11 mouse cellular contexts compared by ENCODE assay signal in genomic region chr9:108949967-108950728, GRCm38 (mm10). TPM values are rescaled to one million over a fixed set of nuclear protein-coding genes. Genes with fewer than 3 reads are reported as not detected.
A peak's percentile ranks its signal among the peaks of the same experiment; 100 is the strongest.
DNase-seq lines count a peak whose midpoint lies in the region; ATAC-seq and TF ChIP-seq lines count a peak whose summit lies in the region.
"Had no signal": no experiment of that assay in that cellular context is flagged by ENCODE, and none has a peak within 500 bp of the region (broad histone marks: within the 10 kb centered on the region; RNA-seq: fewer than 3 reads in every experiment).

No protein-coding gene starts in this region.

- no peak overlapping the region for H3K4me2 ChIP-seq in lung, postnatal 0 days (replicated peaks; ENCODE audit: low read depth, low read length)
- no peak overlapping the region for H3K4me2 ChIP-seq in neural tube, embryonic 15.5 days
- H3K4me2 ChIP-seq: midbrain, embryonic 12.5 days had no signal

- TF ChIP-seq CTCF in lung, postnatal 0 days (IDR thresholded peaks at IDR 0.05) = no peak
- TF ChIP-seq CTCF in lung, adult 2 months (IDR thresholded peaks at IDR 0.05; ENCODE audit: insufficient read depth, low read length) = no peak

- no peak for TF ChIP-seq EP300 in lung, postnatal 0 days (IDR thresholded peaks at IDR 0.05)

- peak overlapping the region; percentile 59 for H3K27ac ChIP-seq in lung, postnatal 0 days (ENCODE audit: low read length)
- peak overlapping the region; percentile 45 for H3K27ac ChIP-seq in neural tube, embryonic 15.5 days (replicated peaks)
- H3K27ac ChIP-seq: midbrain, embryonic 12.5 days had no signal

- H3K36me3 ChIP-seq in lung, postnatal 0 days (ENCODE audit: insufficient read depth, low read length) = peaks cover 36% of the 10 kb centered on the region
- H3K36me3 ChIP-seq in neural tube, embryonic 15.5 days = peaks cover 52% of the 10 kb centered on the region

- H3K4me1 ChIP-seq in lung, postnatal 0 days (ENCODE audit: insufficient read depth, low read depth, low read length) = no peaks in the 10 kb centered on the region
- H3K4me1 ChIP-seq in lung, adult 2 months (ENCODE audit: control insufficient read depth, insufficient read depth, low read length) = no peaks in the 10 kb centered on the region
- no peaks in the 10 kb centered on the region for H3K4me1 ChIP-seq in neural tube, embryonic 15.5 days
- H3K4me1 ChIP-seq: midbrain, embryonic 12.5 days had no signal

- H3K9ac ChIP-seq in lung, postnatal 0 days (replicated peaks; ENCODE audit: low read depth) = no peak overlapping the region
- H3K9ac ChIP-seq in neural tube, embryonic 15.5 days (replicated peaks) = no peak overlapping the region
- H3K9ac ChIP-seq: midbrain, embryonic 12.5 days had no signal

- no peak for TF ChIP-seq POLR2A in lung, adult 2 months (IDR thresholded peaks at IDR 0.05; ENCODE audit: borderline replicate concordance, extremely low read depth, low read depth, low read length)

- peak; percentile 65 for DNase-seq in gastrocnemius, adult 18-20 months (ENCODE audit: low spot score)
- DNase-seq in gastrocnemius, postnatal 4 days (ENCODE audit: low spot score in 2 of 2) = no peak
- DNase-seq in lung, postnatal 0 days (ENCODE audit: low spot score) = no peak
- no peak for DNase-seq in lung, adult 2 months
- DNase-seq in fibroblast of lung, adult 2 months (ENCODE audit: low read depth) = peak; percentile 12
- no peak for DNase-seq in layer of hippocampus, adult 18-20 months (ENCODE audit: low spot score in 2 of 2)
- DNase-seq in right cerebral cortex, postnatal 10 days (ENCODE audit: low spot score in 2 of 2) = no peak

- 77% methylated on average over 9 of the region's 9 CpGs for WGBS in lung, postnatal 0 days
- WGBS in lung, adult 2 months = 77% methylated on average over 9 of the region's 9 CpGs
- WGBS in neural tube, embryonic 15.5 days = 86% methylated on average over 9 of the region's 9 CpGs

- ATAC-seq in lung, postnatal 0 days = peak; percentile 44; the same call in 1 of the 2 replicates
- no peak for ATAC-seq in neural tube, embryonic 15.5 days (ENCODE audit: low FRiP score)
- ATAC-seq: inflammation-experienced regulatory T-cells, adult 6 months had no signal

- H3K4me3 ChIP-seq in lung, postnatal 0 days (ENCODE audit: low read depth, low read length) = no peak overlapping the region
- no peak overlapping the region for H3K4me3 ChIP-seq in lung, adult 2 months (replicated peaks; ENCODE audit: extremely low read depth, low read depth, low read length)
- no peak overlapping the region for H3K4me3 ChIP-seq in neural tube, embryonic 15.5 days (replicated peaks)
- H3K4me3 ChIP-seq: midbrain, embryonic 12.5 days had no signal

- H3K9me3 ChIP-seq in lung, postnatal 0 days (ENCODE audit: low read length) = no peaks in the 10 kb centered on the region
- no peaks in the 10 kb centered on the region for H3K9me3 ChIP-seq in neural tube, embryonic 15.5 days (replicated peaks)
- H3K9me3 ChIP-seq: midbrain, embryonic 12.5 days had no signal

- H3K27me3 ChIP-seq in lung, postnatal 0 days (replicated peaks; ENCODE audit: insufficient read depth, low read length) = no peaks in the 10 kb centered on the region
- peaks cover 23% of the 10 kb centered on the region for H3K27me3 ChIP-seq in neural tube, embryonic 15.5 days (replicated peaks)

RNA-seq across cellular contexts. Expression of gene Col7a1, which starts 3.2 kb away (rescaled TPM):
- total RNA-seq in gastrocnemius, adult 18-20 months (2021) = 1 to 10 TPM; 2.2 to 3.5 TPM
- total RNA-seq in gastrocnemius, postnatal 4 days (2021) = 10 to 100 TPM; 16.0 to 16.4 TPM
- polyA plus RNA-seq in lung, postnatal 0 days (2015; fragmentation: Nextera tagmentation; extraction: Ambion mirVana) = 2.5 and 2.9 TPM in 2 replicates
- polyA plus RNA-seq in lung, adult 2 months (2012; rRNA removed) = 7.1 and 12.2 TPM in 2 replicates
- polyA plus RNA-seq in neural tube, embryonic 15.5 days (2015; fragmentation: Nextera tagmentation; extraction: Ambion mirVana) = 1.8 and 2.8 TPM in 2 replicates
- total RNA-seq in layer of hippocampus, adult 18-20 months (2021) = 1 to 10 TPM; 1.9 to 2.3 TPM

RNA-seq across cellular contexts. Expression of gene Uqcrc1, which starts 13.7 kb away (rescaled TPM):
- 100 to 1,000 TPM; 888 to 981 TPM for total RNA-seq in gastrocnemius, adult 18-20 months (2021)
- total RNA-seq in gastrocnemius, postnatal 4 days (2021) = 100 to 1,000 TPM; 612 to 624 TPM
- polyA plus RNA-seq in lung, postnatal 0 days (2015; fragmentation: Nextera tagmentation; extraction: Ambion mirVana) = 269 and 290 TPM in 2 replicates
- polyA plus RNA-seq in lung, adult 2 months (2012; rRNA removed) = 290 and 399 TPM in 2 replicates
- polyA plus RNA-seq in neural tube, embryonic 15.5 days (2015; fragmentation: Nextera tagmentation; extraction: Ambion mirVana) = 511 and 515 TPM in 2 replicates
- 100 to 1,000 TPM; 346 to 356 TPM for total RNA-seq in layer of hippocampus, adult 18-20 months (2021)

RNA-seq across cellular contexts. Expression of gene Ucn2, which starts 35.7 kb away (rescaled TPM):
- total RNA-seq in gastrocnemius, adult 18-20 months (2021) = under 1 TPM; 0.27 to 0.90 TPM
- 1 to 10 TPM; 2.9 to 3.8 TPM for total RNA-seq in gastrocnemius, postnatal 4 days (2021)
- not detected in 2 replicates for polyA plus RNA-seq in lung, postnatal 0 days (2015; fragmentation: Nextera tagmentation; extraction: Ambion mirVana)
- polyA plus RNA-seq in lung, adult 2 months (2012; rRNA removed) = 1.0 and 2.3 TPM in 2 replicates
- polyA plus RNA-seq in neural tube, embryonic 15.5 days (2015; fragmentation: Nextera tagmentation; extraction: Ambion mirVana) = not detected in 2 replicates
- under 1 TPM; 0.47 to 0.76 TPM for total RNA-seq in layer of hippocampus, adult 18-20 months (2021)
- polyA plus RNA-seq: inflammation-experienced regulatory T-cells, adult 6 months; midbrain, embryonic 12.5 days had no signal

RNA-seq across cellular contexts. Expression of gene Tmem89, which starts 35.7 kb away (rescaled TPM):
- not detected for total RNA-seq in gastrocnemius, adult 18-20 months (2021)
- total RNA-seq in gastrocnemius, postnatal 4 days (2021) = not detected
- polyA plus RNA-seq in lung, postnatal 0 days (2015; fragmentation: Nextera tagmentation; extraction: Ambion mirVana) = 0.48 and 1.0 TPM in 2 replicates
- polyA plus RNA-seq in lung, adult 2 months (2012; rRNA removed) = 0.17 and 0.26 TPM in 2 replicates
- 0.32 TPM in 1 of 2 replicates, not detected in the other for polyA plus RNA-seq in neural tube, embryonic 15.5 days (2015; fragmentation: Nextera tagmentation; extraction: Ambion mirVana)
- not detected for total RNA-seq in layer of hippocampus, adult 18-20 months (2021)
- total RNA-seq: adrenal gland, postnatal 10 days had no signal
- polyA plus RNA-seq: inflammation-experienced regulatory T-cells, adult 6 months; midbrain, embryonic 12.5 days had no signal

RNA-seq across cellular contexts. Expression of gene Pfkfb4, which starts 41.4 kb away (rescaled TPM):
- 10 to 100 TPM; 18.8 to 43.0 TPM for total RNA-seq in gastrocnemius, adult 18-20 months (2021)
- total RNA-seq in gastrocnemius, postnatal 4 days (2021) = 10 to 100 TPM; 17.2 to 21.4 TPM
- 22.0 and 22.8 TPM in 2 replicates for polyA plus RNA-seq in lung, postnatal 0 days (2015; fragmentation: Nextera tagmentation; extraction: Ambion mirVana)
- 49.4 and 59.8 TPM in 2 replicates for polyA plus RNA-seq in lung, adult 2 months (2012; rRNA removed)
- 26.3 and 30.1 TPM in 2 replicates for polyA plus RNA-seq in neural tube, embryonic 15.5 days (2015; fragmentation: Nextera tagmentation; extraction: Ambion mirVana)
- total RNA-seq in layer of hippocampus, adult 18-20 months (2021) = 10 to 100 TPM; 12.1 to 17.5 TPM

Comparison
In these comparisons a context has a peak if more than half of its experiments do, and no peak if none do; other contexts are left out.
1. DNase-seq: peak in gastrocnemius, adult 18-20 months (single experiment) and fibroblast of lung, adult 2 months (single experiment); none in gastrocnemius, postnatal 4 days (0 of 2), lung, postnatal 0 days (single experiment), lung, adult 2 months (single experiment), layer of hippocampus, adult 18-20 months (0 of 2) and right cerebral cortex, postnatal 10 days (0 of 2).